Mouse (Mus musculus): ENCODE results near the gene Stx4a. TPM values are rescaled to one million over a fixed set of nuclear protein-coding genes. Genes with fewer than 3 reads are reported as not detected.

Gene Stx4a
- polyA plus RNA-seq, 1 experiment from 2014 or later = 11.8 TPM

DNA sequence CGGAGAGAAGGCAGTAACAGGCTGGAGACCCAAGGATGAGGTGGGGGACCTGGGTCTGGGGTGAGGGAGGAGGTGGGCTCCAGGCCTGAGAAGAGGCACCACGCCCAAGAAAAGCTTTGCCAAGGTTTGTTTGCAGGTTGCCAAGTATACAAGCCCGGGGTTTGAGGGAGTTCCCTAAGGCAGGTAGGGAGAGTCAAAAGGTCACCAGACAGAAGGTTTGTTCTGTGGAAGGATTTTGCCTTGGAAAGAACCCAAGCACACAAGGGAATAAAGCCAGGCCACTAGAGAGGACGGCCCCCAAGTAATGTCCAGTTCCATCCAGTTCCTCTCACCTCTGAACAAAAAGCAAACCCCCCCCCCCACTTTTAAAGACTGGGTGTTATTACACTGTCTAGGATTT lies 12.9 kb upstream of the Stx4a start:
- Histone ChIP-seq H3K36me3 (ENCODE audit: control insufficient read depth, insufficient read depth) (no peaks in the 10 kb centered on the region), H3K9ac (ENCODE audit: low read depth, low read length) (no peak overlapping the region), H3K4me2 (ENCODE audit: low read depth, low read length) (no peak overlapping the region), H3K4me1 (ENCODE audit: control insufficient read depth, low read depth, low read length) (peaks cover 22% of the 10 kb centered on the region), H3K27me3 (ENCODE audit: control insufficient read depth, insufficient read depth, low read depth, low read length) (no peaks in the 10 kb centered on the region), H3K4me3 (ENCODE audit: low read depth, low read length) (no peak overlapping the region), H3K9me3 (replicated peaks; ENCODE audit: control insufficient read depth, low read length) (no peaks in the 10 kb centered on the region), H3K27ac (ENCODE audit: low read length) (no peak overlapping the region)
- WGBS (ENCODE audit: insufficient replicate concordance) = 68% methylated on average over 4 of the region's 4 CpGs
- no peak for ATAC-seq (ENCODE audit: low read depth)

- ATAC-seq (ENCODE audit: low read depth) = no peak
- no peak overlapping the region for H3K4me3 ChIP-seq (ENCODE audit: low read depth, low read length)
- peaks cover 17% of the 10 kb centered on the region for H3K4me1 ChIP-seq (ENCODE audit: control insufficient read depth, low read depth, low read length)
- no peak overlapping the region for H3K27ac ChIP-seq (ENCODE audit: low read length)
- H3K9me3 ChIP-seq (replicated peaks; ENCODE audit: control insufficient read depth, low read length) = no peaks in the 10 kb centered on the region
- no peak overlapping the region for H3K9ac ChIP-seq (ENCODE audit: low read depth, low read length)
- no peaks in the 10 kb centered on the region for H3K27me3 ChIP-seq (ENCODE audit: control insufficient read depth, insufficient read depth, low read depth, low read length)
- H3K4me2 ChIP-seq (ENCODE audit: low read depth, low read length) = no peak overlapping the region
- 57% methylated on average over 3 of the region's 3 CpGs for WGBS (ENCODE audit: insufficient replicate concordance)
- no peaks in the 10 kb centered on the region for H3K36me3 ChIP-seq (ENCODE audit: control insufficient read depth, insufficient read depth)
These were observed 11.8 kb upstream of the Stx4a start for GRCm38 (mm10) chr7:127812292-127812691.

DNA sequence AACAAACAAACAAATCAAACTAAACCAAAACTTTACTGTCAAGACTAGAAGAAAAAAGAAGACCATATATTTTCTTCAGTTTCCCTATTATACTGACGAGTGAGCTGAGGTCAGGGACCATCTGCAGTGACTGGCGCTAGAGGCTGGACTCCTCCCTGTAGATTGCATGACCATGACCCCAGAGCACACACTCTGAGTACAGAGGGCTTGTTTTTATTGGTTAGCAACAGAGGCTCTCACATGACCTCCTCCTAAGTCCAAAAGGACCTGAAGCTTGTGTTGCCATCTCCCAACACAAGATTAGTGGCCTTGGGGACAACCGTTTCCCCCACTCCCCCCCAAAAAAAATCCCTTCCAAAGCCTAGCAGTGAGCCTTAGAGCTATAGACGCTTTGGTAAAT lies 10.3 kb upstream of the Stx4a start:
- peak; percentile 69 for ATAC-seq (ENCODE audit: low read depth)
- WGBS (ENCODE audit: insufficient replicate concordance) = 49% methylated on average over 4 of the region's 4 CpGs
- Histone ChIP-seq H3K4me2 (ENCODE audit: low read depth, low read length) (no peak overlapping the region), H3K9ac (ENCODE audit: low read depth, low read length) (no peak overlapping the region), H3K27ac (ENCODE audit: low read length) (peak overlapping the region; percentile 81), H3K4me1 (ENCODE audit: control insufficient read depth, low read depth, low read length) (peaks cover 11% of the 10 kb centered on the region; the same call in 1 of the 2 replicates), H3K27me3 (ENCODE audit: control insufficient read depth, insufficient read depth, low read depth, low read length) (no peaks in the 10 kb centered on the region), H3K4me3 (ENCODE audit: low read depth, low read length) (no peak overlapping the region), H3K9me3 (replicated peaks; ENCODE audit: control insufficient read depth, low read length) (no peaks in the 10 kb centered on the region), H3K36me3 (ENCODE audit: control insufficient read depth, insufficient read depth) (no peaks in the 10 kb centered on the region)

GRCm38 (mm10) chr7:127814241-127814921 lies 9.7 kb upstream of the Stx4a start:
- Histone ChIP-seq H3K27me3 (ENCODE audit: control insufficient read depth, insufficient read depth, low read depth, low read length) (no peaks in the 10 kb centered on the region), H3K9me3 (replicated peaks; ENCODE audit: control insufficient read depth, low read length) (no peaks in the 10 kb centered on the region), H3K36me3 (ENCODE audit: control insufficient read depth, insufficient read depth) (no peaks in the 10 kb centered on the region), H3K27ac (ENCODE audit: low read length) (peak overlapping the region; percentile 81), H3K4me1 (ENCODE audit: control insufficient read depth, low read depth, low read length) (peaks cover 11% of the 10 kb centered on the region; the same call in 1 of the 2 replicates), H3K9ac (ENCODE audit: low read depth, low read length) (no peak overlapping the region), H3K4me2 (ENCODE audit: low read depth, low read length) (no peak overlapping the region), H3K4me3 (ENCODE audit: low read depth, low read length) (no peak overlapping the region)
- 75% methylated on average over 19 of the region's 19 CpGs for WGBS (ENCODE audit: insufficient replicate concordance)
- ATAC-seq (ENCODE audit: low read depth) = peak; percentile 47

DNA sequence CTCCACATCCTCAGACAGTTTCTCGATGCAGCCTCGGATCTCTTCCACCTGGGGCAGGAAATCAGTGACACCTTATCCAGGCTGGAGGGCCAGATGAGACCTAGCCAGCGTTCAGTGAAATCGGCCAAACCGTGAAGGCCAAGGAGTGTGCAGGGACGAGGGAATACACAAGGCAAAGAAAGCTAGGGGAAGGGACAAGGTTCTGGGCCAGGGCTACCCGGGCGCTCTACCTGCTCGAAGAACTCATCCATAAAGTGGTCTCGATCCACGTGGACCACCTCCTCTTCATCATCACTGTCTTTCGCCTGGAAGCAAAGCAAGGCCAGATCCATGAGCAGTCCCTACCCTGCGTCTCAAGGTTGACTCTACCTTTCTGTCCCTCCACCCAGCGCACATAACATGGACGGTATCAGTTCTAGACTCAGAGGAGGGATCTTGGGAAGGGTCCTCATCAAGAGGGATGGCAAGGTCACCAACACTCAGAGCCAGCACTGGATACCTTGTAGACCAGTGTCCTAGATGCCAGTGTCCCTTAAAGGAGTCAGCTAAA lies 8.9 kb upstream of the Stx4a start:
- no peak overlapping the region for H3K4me3 ChIP-seq (ENCODE audit: low read depth, low read length)
- no peaks in the 10 kb centered on the region for H3K9me3 ChIP-seq (replicated peaks; ENCODE audit: control insufficient read depth, low read length)
- H3K36me3 ChIP-seq (ENCODE audit: control insufficient read depth, insufficient read depth) = no peaks in the 10 kb centered on the region
- no peak for ATAC-seq (ENCODE audit: low read depth)
- H3K4me2 ChIP-seq (ENCODE audit: low read depth, low read length) = no peak overlapping the region
- H3K9ac ChIP-seq (ENCODE audit: low read depth, low read length) = no peak overlapping the region
- H3K27ac ChIP-seq (ENCODE audit: low read length) = peak overlapping the region; percentile 58
- WGBS (ENCODE audit: insufficient replicate concordance) = 66% methylated on average over 15 of the region's 15 CpGs
- peaks cover 11% of the 10 kb centered on the region; the same call in 1 of the 2 replicates for H3K4me1 ChIP-seq (ENCODE audit: control insufficient read depth, low read depth, low read length)
- H3K27me3 ChIP-seq (ENCODE audit: control insufficient read depth, insufficient read depth, low read depth, low read length) = no peaks in the 10 kb centered on the region

DNA sequence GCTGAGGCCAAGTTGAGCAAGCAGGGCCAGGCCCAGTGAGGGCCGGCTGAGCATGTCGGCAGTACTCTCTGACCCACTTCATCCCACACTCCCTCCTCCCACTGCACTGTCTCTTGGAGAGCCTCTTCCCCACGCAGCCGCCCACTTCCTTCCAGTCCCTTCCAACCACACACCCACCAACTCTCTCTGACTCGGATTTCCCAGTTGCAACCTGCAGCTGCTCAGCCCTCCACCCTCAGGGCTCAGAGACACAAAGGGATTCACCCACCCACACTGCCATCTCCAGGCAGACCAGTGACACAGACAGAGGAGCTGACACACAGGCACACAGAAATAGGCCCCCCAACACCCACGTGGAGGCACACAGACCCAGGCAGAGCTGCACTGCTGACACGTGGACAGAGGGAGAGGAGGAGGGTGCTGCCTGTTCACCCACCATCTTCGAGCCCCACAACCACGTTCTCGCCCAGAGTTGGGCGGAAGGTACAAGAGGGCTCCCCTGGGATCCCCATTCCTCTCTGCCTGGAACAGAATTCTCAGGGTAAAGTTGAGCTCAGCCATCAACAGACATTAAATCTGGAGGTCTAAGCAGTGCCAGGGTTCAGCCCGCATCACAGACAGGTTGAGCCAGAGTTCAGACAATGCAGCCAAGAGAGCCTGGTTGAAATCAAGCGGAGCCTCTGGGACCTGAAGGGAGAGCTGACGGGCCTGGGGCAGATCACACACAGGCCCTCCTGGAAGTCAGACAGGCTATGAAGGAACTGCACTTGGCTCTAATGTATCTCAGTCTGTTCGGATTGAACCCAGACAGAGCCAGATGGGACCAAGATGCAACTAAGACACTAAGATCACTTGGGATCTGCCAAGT lies 7.9 kb upstream of the Stx4a start:
- WGBS (ENCODE audit: insufficient replicate concordance) = 43% methylated on average over 15 of the region's 15 CpGs
- peak; percentile 43 for ATAC-seq (ENCODE audit: low read depth)

DNA sequence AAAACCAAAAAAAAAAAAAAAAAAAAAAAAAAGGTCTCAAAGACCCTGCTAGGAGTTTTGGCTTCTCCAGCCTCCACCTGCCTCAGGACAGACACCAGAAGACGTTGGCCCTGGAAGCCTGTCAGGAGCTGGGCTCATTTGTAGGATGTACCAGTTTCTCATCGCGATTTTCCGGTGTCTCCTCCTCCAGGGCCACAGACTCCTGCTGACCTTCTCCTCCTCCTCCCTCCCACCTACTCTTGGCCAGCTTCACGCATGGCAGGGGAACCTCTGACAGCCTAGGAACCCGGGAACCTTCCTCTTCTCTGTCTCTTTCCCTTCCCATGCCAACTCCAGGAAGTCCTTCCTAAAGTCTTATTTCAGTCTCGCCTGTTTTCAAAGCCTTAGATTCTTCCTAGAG lies 7.0 kb upstream of the Stx4a start:
- no peak overlapping the region for H3K27ac ChIP-seq (ENCODE audit: low read length)
- ATAC-seq (ENCODE audit: low read depth) = no peak
- peaks cover 11% of the 10 kb centered on the region; the same call in 1 of the 2 replicates for H3K4me1 ChIP-seq (ENCODE audit: control insufficient read depth, low read depth, low read length)
- no peak overlapping the region for H3K4me2 ChIP-seq (ENCODE audit: low read depth, low read length)
- H3K9me3 ChIP-seq (replicated peaks; ENCODE audit: control insufficient read depth, low read length) = no peaks in the 10 kb centered on the region
- H3K27me3 ChIP-seq (ENCODE audit: control insufficient read depth, insufficient read depth, low read depth, low read length) = no peaks in the 10 kb centered on the region
- H3K4me3 ChIP-seq (ENCODE audit: low read depth, low read length) = no peak overlapping the region
- 70% methylated on average over 7 of the region's 7 CpGs for WGBS (ENCODE audit: insufficient replicate concordance)
- no peaks in the 10 kb centered on the region for H3K36me3 ChIP-seq (ENCODE audit: control insufficient read depth, insufficient read depth)
- no peak overlapping the region for H3K9ac ChIP-seq (ENCODE audit: low read depth, low read length)

More for the DNA sequence above, 7.9 kb upstream of the Stx4a start:
- Histone ChIP-seq H3K4me2 (ENCODE audit: low read depth, low read length) (no peak overlapping the region), H3K9me3 (replicated peaks; ENCODE audit: control insufficient read depth, low read length) (no peaks in the 10 kb centered on the region), H3K27ac (ENCODE audit: low read length) (0 out of 2 replicates have a peak overlapping the region, but pooled peaks have one; percentile 15), H3K4me3 (ENCODE audit: low read depth, low read length) (no peak overlapping the region), H3K4me1 (ENCODE audit: control insufficient read depth, low read depth, low read length) (peaks cover 11% of the 10 kb centered on the region; the same call in 1 of the 2 replicates), H3K27me3 (ENCODE audit: control insufficient read depth, insufficient read depth, low read depth, low read length) (no peaks in the 10 kb centered on the region), H3K9ac (ENCODE audit: low read depth, low read length) (no peak overlapping the region), H3K36me3 (ENCODE audit: control insufficient read depth, insufficient read depth) (no peaks in the 10 kb centered on the region)

DNA sequence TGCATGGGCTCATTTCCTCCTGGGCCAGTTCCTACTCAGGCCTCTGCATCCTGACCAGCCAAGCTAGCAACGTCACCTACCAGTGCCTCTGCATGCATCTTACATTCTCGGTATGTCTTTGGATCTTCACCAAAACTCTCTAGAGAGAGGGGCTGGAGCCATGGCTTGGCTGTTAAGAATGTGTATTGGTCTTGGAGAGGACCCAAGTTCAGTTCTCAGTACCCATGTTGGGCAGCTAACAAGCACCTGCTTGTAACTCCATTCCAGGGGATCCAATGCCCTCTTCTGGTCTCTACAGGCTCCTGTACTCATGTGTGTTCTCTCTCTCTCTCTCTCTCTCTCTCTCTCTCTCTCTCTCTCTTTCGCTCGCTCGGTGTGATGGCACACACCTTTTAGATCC lies 6.3 kb upstream of the Stx4a start:
- no peak overlapping the region for H3K9ac ChIP-seq (ENCODE audit: low read depth, low read length)
- H3K9me3 ChIP-seq (replicated peaks; ENCODE audit: control insufficient read depth, low read length) = no peaks in the 10 kb centered on the region
- WGBS (ENCODE audit: insufficient replicate concordance) = 79% methylated on average over 5 of the region's 5 CpGs
- H3K27ac ChIP-seq (ENCODE audit: low read length) = no peak overlapping the region
- H3K27me3 ChIP-seq (ENCODE audit: control insufficient read depth, insufficient read depth, low read depth, low read length) = no peaks in the 10 kb centered on the region
- H3K4me1 ChIP-seq (ENCODE audit: control insufficient read depth, low read depth, low read length) = peaks cover 11% of the 10 kb centered on the region; the same call in 1 of the 2 replicates
- H3K4me2 ChIP-seq (ENCODE audit: low read depth, low read length) = no peak overlapping the region
- no peak overlapping the region for H3K4me3 ChIP-seq (ENCODE audit: low read depth, low read length)
- no peaks in the 10 kb centered on the region for H3K36me3 ChIP-seq (ENCODE audit: control insufficient read depth, insufficient read depth)
- ATAC-seq (ENCODE audit: low read depth) = no peak
